Mouse (Mus musculus): ENCODE results near the gene Fbrsl1.

- TF ChIP-seq POLR2A (IDR thresholded peaks at IDR 0.05; ENCODE audit: low read depth, low read length) (no peak), CTCF (IDR thresholded peaks at IDR 0.05; ENCODE audit: borderline replicate concordance, insufficient read depth, low read length) (no peak)
Observed at GRCm38 (mm10) chr5:110437632-110438261, 10.6 kb downstream of the Fbrsl1 start.

All from embryonic fibroblast, embryonic 13.5 days (primary cell).